Mouse (Mus musculus): ENCODE results near the gene Cfap46.
"Not testable (repeated sequence)": the region's sequence is repeated elsewhere in the genome, so short reads cannot be mapped to it uniquely, and the experiment has no call there.

Gene Cfap46

DNA sequence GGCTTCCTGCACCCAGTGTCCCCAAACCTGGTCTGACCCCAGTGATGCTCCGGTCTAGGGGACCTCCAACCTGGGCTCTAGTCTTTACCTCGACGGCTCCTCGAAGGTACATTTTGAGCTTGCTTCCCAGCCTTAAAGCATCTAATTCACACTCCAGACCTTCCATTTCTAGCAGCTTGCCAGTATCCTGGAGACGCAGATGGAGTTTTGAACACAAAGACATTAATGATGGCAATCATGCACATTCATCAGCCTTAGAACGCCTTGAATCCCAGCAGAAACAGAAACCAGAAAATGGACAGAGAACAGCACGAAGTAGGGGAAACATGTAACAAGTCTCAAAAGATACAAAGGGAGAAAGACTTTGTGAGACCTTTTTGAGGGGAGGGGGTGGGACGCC is 16.7 kb downstream of the Cfap46 start:
- DNase-seq (ENCODE audit: low read depth in 2 of 2, low spot score in 2 of 2) = no peak

DNA sequence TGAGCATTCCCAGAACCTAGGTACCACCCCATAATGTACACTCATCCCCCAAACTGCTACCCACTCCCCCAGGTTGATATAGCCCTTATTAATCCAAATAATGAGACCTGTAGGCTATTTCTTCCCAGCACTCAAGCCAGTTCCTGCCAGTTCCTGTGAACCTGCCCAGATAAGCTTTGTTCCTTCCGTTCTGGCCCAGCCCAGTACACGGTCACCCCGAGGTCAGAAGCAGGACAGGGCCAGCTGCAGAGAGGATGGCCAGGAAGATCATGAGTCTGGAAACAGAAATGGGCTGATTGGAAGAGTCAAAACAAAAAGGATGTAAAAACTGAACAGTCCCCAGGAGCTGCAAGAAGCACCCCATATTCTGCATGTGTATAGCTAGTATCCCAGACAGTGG is 20.3 kb downstream of the Cfap46 start:
- no peak for DNase-seq (ENCODE audit: low read depth in 2 of 2, low spot score in 2 of 2)

DNA sequence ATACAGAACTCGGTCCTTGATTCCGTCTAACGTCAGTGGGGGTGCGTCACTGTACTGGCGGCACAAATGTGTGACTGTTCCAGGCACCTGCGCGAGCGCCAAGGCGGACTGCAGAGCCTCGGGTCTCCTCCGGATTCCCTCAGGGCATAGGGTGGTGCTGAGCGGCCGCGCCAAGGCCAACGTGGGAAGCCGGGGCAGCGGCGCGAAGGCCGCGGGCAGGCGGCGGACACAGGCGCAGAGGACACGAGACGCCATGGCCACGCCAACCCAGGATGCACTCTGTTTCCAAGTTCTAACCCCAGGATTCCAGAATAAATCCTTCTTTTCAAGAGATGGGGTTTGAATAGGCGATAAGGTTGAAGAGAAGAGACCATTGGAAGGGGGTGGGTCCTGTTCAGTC is 23.7 kb downstream of the Cfap46 start:
- DNase-seq (ENCODE audit: low read depth in 2 of 2, low spot score in 2 of 2) = not testable (repeated sequence)

DNA sequence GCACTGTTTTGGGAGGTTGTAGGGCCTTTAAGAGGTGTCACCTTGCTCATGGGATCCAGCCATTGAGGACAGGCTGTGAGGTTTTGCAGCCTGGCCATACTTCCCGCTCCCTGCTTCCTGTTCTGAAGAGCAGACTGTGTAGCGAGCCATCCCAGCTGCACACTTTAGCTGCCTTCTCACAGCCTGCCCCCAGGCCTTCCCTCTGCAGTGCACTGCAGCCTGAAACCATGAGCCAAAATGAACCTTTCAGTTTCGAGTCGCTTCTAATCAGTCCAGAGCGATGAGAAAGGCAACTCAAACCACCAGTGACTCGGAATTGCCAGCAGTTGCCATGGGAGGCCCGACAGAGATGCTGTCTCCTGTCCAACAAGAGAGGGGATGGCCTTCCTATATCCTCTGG is 33.9 kb downstream of the Cfap46 start:
- DNase-seq (ENCODE audit: low read depth in 2 of 2, low spot score in 2 of 2) = no peak

- peak; percentile 77 to 83 for DNase-seq (ENCODE audit: low read depth in 2 of 2, low spot score in 2 of 2)
Measured at GRCm38 (mm10) chr7:139648107-139648824, 35.4 kb downstream of the Cfap46 start.

DNA sequence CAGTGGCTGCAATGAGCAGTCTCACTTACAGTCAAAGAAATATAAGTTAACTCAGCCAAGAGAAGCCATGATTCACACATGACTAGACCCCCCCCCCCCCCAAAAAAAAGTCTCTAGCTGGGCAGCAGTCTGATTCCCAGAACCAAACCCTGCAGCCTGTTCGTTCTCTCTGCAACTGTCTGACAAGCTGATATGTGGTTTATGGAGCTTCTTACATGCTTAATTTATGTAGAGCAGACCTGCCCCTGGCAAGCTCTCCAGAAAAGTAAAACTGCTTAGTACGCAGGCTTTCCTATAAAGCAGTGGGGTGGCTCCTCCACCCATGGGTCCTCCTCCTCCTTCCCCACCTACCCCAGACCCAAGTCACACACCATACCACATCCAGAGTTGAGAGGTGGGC is 50.2 kb downstream of the Cfap46 start:
- no peak for DNase-seq (ENCODE audit: low read depth in 2 of 2, low spot score in 2 of 2)

DNA sequence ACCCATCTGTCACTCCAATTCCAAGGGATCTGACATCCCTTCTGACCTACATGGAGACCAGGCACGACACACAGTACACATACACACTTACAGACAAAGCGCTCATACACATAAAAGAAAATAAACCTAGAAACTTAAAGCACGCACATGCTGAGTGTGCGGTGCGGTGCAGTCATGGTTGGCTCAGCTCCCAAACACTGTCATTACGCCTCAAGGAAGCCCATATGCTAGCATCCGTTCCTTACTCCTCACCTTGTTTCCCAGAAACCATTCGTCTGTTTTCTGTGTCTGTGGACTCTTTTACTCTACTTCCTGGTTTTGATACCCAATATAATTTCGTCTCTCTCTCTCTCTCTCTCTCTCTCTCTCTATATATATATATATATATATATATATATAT is 58.5 kb downstream of the Cfap46 start:
- no peak for DNase-seq (ENCODE audit: low read depth in 2 of 2, low spot score in 2 of 2)

GRCm38 (mm10) chr7:139622568-139622967 is 61.0 kb downstream of the Cfap46 start:
- no peak for DNase-seq (ENCODE audit: low read depth in 2 of 2, low spot score in 2 of 2)

DNA sequence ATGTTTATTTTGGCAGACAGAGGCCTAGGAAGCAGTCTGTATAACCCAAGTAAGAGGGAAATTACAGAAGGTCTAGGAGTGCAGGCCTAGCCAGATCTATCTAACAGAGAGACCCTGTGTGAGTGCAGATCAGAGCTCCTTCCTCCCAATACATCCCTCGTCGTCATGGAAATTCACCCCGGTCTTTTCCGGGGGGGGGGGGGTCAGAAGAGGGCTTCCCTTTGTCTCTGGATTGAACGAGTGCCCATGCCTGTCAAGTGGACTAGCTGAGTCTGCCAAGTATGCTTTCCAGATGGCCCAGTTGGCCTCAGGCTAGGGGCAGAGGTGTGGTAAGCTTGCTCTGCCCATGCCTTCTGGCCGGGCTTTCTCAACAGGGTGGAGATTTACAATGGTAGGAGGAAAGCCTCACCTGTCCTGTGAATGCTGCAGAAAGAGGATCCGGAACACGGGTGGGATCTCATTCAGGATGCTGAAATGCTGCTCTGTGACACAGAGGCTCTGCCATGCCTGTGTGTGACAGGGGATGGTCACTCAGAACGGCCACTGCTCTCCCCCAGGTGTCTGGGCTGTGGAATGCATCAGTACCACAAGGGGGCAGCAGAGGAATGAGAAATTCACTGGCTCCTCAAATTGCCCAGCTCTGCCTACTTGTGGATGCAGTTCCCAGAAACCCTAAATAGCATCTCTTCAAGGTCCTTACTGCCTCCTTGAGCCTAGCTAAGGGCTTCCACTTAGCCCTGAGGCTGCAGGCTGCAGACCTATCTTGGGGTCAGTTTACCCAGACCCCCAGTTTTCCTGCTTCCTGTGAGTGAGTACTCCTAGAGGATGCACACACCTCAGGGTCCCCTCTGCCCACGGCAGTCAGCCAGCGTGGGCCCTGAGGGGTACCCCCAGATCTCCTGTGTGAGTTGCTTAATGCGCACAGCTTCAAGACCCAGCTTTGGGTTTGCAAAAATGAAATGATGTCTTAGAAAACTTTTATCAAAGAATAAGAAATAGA is 67.5 kb downstream of the Cfap46 start:
- peak in 1 of 2 experiments; percentile 28 for DNase-seq (ENCODE audit: low read depth in 2 of 2, low spot score in 2 of 2)

GRCm38 (mm10) chr7:139610328-139610727 is 73.3 kb downstream of the Cfap46 start:
- DNase-seq (ENCODE audit: low read depth in 2 of 2, low spot score in 2 of 2) = no peak

DNA sequence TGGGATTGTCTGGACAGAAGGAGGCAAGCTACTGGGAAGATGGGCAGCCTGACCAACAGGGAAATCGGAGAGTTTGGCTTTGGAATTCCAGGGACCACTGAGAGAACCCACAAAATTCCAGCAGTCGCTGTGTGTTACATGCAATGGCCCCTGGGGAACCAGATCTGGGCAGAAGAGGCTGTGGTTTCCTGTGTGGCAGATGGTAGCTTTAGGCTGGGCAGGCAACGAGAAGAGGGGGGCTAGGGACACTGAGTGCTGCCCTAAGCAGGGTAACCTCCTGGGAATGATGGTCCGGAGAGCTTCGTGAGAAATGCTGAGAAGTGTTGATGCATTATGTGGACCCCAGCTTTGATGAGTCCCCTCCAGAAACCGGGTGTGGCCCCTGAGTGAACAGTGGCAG is 87.8 kb downstream of the Cfap46 start:
- DNase-seq (ENCODE audit: low read depth in 2 of 2, low spot score in 2 of 2) = no peak

DNA sequence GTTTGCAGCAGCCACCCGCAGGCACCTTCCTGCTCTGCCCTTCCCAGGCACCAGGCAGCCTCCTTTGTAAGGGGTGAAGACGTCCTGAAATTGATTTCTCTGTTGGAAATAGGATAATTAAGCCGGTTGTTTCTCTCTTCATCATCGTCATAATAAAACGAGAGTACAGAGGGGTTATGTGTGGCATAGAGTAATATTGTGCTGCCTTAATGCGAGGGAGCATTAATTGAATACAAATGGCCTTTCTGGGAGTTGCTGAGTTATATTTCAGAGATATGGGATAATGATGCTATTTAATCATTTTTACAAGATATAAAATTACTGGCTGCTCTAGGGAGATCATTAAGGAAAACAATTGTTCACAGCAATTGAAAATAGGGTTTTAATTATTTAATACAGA is 88.3 kb downstream of the Cfap46 start:
- no peak for DNase-seq (ENCODE audit: low read depth in 2 of 2, low spot score in 2 of 2)

- no peak for DNase-seq (ENCODE audit: low read depth in 2 of 2, low spot score in 2 of 2)
Measured at GRCm38 (mm10) chr7:139591311-139591710, 92.3 kb downstream of the Cfap46 start.

- no peak for DNase-seq (ENCODE audit: low read depth in 2 of 2, low spot score in 2 of 2)
Measured at GRCm38 (mm10) chr7:139590302-139590701, 93.3 kb downstream of the Cfap46 start.

GRCm38 (mm10) chr7:139587919-139588318 is 95.7 kb downstream of the Cfap46 start:
- no peak for DNase-seq (ENCODE audit: low read depth in 2 of 2, low spot score in 2 of 2)

- DNase-seq (ENCODE audit: low read depth in 2 of 2, low spot score in 2 of 2) = no peak
Measured at GRCm38 (mm10) chr7:139585183-139585821, 98.3 kb downstream of the Cfap46 start.

- DNase-seq (ENCODE audit: low read depth in 2 of 2, low spot score in 2 of 2) = no peak
Measured at GRCm38 (mm10) chr7:139584221-139585175, 99.1 kb downstream of the Cfap46 start.

- DNase-seq (ENCODE audit: low read depth in 2 of 2, low spot score in 2 of 2) = no peak
Measured at GRCm38 (mm10) chr7:139583094-139583737, 100.4 kb downstream of the Cfap46 start.

- DNase-seq (ENCODE audit: low read depth in 2 of 2, low spot score in 2 of 2) = no peak
Measured at GRCm38 (mm10) chr7:139582595-139582994, 101.0 kb downstream of the Cfap46 start, which contains the start of gene Nkx6-2. TSS of gene Nkx6-2 (minus strand) at chr7:139582797.

Measured in CD8-positive naive resting alpha-beta T cell, adult 2 months (primary cell).